ENCODE assay signal across 8 mouse cellular contexts in the genomic region with DNA sequence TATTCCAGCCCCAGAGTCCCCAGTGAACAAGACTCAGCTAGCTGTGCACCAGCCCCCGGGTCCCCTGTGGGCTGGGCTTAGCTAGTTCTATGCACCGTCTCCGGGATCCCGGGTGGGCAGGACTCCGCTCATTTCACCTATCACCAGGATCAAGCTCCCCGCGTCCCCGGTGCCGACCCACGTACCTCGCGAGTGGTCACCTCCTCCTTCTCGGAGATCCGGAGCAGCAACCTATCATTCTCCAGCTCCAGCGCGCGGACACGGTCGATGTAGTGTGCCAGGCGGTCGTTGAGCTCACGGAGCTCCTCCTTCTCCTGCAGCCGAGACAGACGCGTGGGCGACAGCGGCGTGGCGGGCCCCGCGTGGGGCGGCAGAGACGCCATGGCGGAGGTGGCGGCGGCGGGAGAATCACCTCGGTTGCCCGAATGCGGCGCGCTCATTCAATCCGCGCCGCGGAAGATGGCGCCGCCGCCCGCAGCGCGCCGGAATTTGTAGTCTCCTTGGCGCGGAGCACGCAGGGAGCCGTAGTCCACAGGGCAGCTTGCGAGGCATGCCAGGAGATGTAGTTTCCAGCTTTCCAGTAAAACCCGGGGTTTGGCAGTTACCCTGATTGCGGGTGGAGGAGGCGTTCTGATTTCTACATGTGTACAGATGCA. TPM values are rescaled to one million over a fixed set of nuclear protein-coding genes. Genes with fewer than 3 reads are reported as not detected.
A peak's percentile ranks its signal among the peaks of the same experiment; 100 is the strongest.
DNase-seq lines count a peak whose midpoint lies in the region; ATAC-seq and TF ChIP-seq lines count a peak whose summit lies in the region.

TSS of gene Lmnb2 (minus strand) at position 467 of the 656 bp plus-strand sequence.

- peak within 1 kb of the TSS; percentile 84 for H3K4me3 ChIP-seq in bone marrow macrophage, adult 2 months (ENCODE audit: insufficient read depth, low read length)
- H3K4me3 ChIP-seq in heart, embryonic 16.5 days (ENCODE audit: low read length) = peak within 1 kb of the TSS; percentile 89
- H3K4me3 ChIP-seq in liver, embryonic 15.5 days (replicated peaks) = peak within 1 kb of the TSS; percentile 73
- H3K4me3 ChIP-seq in neural tube, embryonic 12.5 days = peak within 1 kb of the TSS; percentile 87
- H3K4me3 ChIP-seq in testis, adult 2 months (ENCODE audit: control insufficient read depth, low read depth, low read length) = peak within 1 kb of the TSS; percentile 88

- ATAC-seq in erythroid progenitor cell, adult 5-6 weeks (replicated peaks; ENCODE audit: low FRiP score, poor library complexity, severe bottlenecking) = peak; percentile 50; the same call in 1 of the 2 replicates
- peak; percentile 47; the same call in 1 of the 2 replicates for ATAC-seq in heart, embryonic 16.5 days (replicated peaks; ENCODE audit: extremely low read depth, insufficient read depth, low FRiP score)
- ATAC-seq in liver, embryonic 15.5 days (ENCODE audit: insufficient read depth) = peak; percentile 24; the same call in 1 of the 2 replicates
- peak; percentile 61 for ATAC-seq in neural tube, embryonic 12.5 days (ENCODE audit: low FRiP score, low read depth)

- WGBS in heart, embryonic 16.5 days = under 1% methylated on average over 61 of the region's 61 CpGs
- WGBS in liver, embryonic 15.5 days (ENCODE audit: insufficient replicate concordance) = under 1% methylated on average over 61 of the region's 61 CpGs
- under 1% methylated on average over 61 of the region's 61 CpGs for WGBS in neural tube, embryonic 12.5 days

- H3K36me3 ChIP-seq in heart, embryonic 16.5 days (ENCODE audit: control insufficient read depth, insufficient read depth) = no peaks in the 10 kb centered on the region
- 0 out of 2 replicates have a peak, but pooled peaks cover 7% of the 10 kb centered on the region for H3K36me3 ChIP-seq in liver, embryonic 15.5 days (replicated peaks)
- peaks cover 22% of the 10 kb centered on the region for H3K36me3 ChIP-seq in neural tube, embryonic 12.5 days
- no peaks in the 10 kb centered on the region for H3K36me3 ChIP-seq in testis, adult 2 months (ENCODE audit: control insufficient read depth, insufficient read depth, low read length)

- peak within 1 kb of the TSS; percentile 89 for H3K9ac ChIP-seq in heart, embryonic 16.5 days (ENCODE audit: low read length)
- peak within 1 kb of the TSS; percentile 65 for H3K9ac ChIP-seq in liver, embryonic 15.5 days
- H3K9ac ChIP-seq in neural tube, embryonic 12.5 days = peak within 1 kb of the TSS; percentile 76

- H3K27ac ChIP-seq in bone marrow macrophage, adult 2 months (ENCODE audit: insufficient read depth, low read depth, low read length) = no peak within 1 kb of the TSS
- H3K27ac ChIP-seq in heart, embryonic 16.5 days (ENCODE audit: low read length) = peak within 1 kb of the TSS; percentile 4; the same call in 1 of the 2 replicates
- H3K27ac ChIP-seq in liver, embryonic 15.5 days (replicated peaks) = 0 out of 2 replicates have a peak within 1 kb of the TSS, but pooled peaks have one; percentile 41
- H3K27ac ChIP-seq in neural tube, embryonic 12.5 days = peak within 1 kb of the TSS; percentile 37; the same call in 1 of the 2 replicates
- no peak within 1 kb of the TSS for H3K27ac ChIP-seq in testis, adult 2 months (ENCODE audit: control insufficient read depth, insufficient read depth, low read depth, low read length)

- no peaks in the 10 kb centered on the region for H3K9me3 ChIP-seq in heart, embryonic 16.5 days (replicated peaks; ENCODE audit: control insufficient read depth, low read length)
- no peaks in the 10 kb centered on the region for H3K9me3 ChIP-seq in liver, embryonic 15.5 days (replicated peaks)
- no peaks in the 10 kb centered on the region for H3K9me3 ChIP-seq in neural tube, embryonic 12.5 days

- TF ChIP-seq POLR2A in bone marrow macrophage, adult 2 months (IDR thresholded peaks at IDR 0.05; ENCODE audit: borderline replicate concordance, low read depth, low read length) = no peak
- peak; percentile 26 for TF ChIP-seq POLR2A in testis, adult 2 months (IDR thresholded peaks at IDR 0.05; ENCODE audit: control insufficient read depth, low read depth, low read length)

- peak; percentile 36 to 40 for DNase-seq in CD8-positive naive resting alpha-beta T cell, adult 2 months (ENCODE audit: low read depth in 2 of 2, low spot score in 2 of 2)
- DNase-seq in kidney, postnatal 36 days = peak; percentile 77 to 87

- no peak for TF ChIP-seq CTCF in bone marrow macrophage, adult 2 months (IDR thresholded peaks at IDR 0.05; ENCODE audit: low read depth, low read length)
- TF ChIP-seq CTCF in testis, adult 2 months (IDR thresholded peaks at IDR 0.05; ENCODE audit: control insufficient read depth, insufficient read depth, insufficient replicate concordance, low read depth, low read length) = no peak

- peak within 1 kb of the TSS; percentile 93 for H3K4me2 ChIP-seq in heart, embryonic 16.5 days (ENCODE audit: low read depth, low read length)
- peak within 1 kb of the TSS; percentile 86 for H3K4me2 ChIP-seq in liver, embryonic 15.5 days
- H3K4me2 ChIP-seq in neural tube, embryonic 12.5 days (replicated peaks) = peak within 1 kb of the TSS; percentile 99

- no peaks in the 10 kb centered on the region for H3K27me3 ChIP-seq in heart, embryonic 16.5 days (ENCODE audit: control insufficient read depth, insufficient read depth, low read length)
- H3K27me3 ChIP-seq in liver, embryonic 15.5 days = peaks cover 54% of the 10 kb centered on the region
- no peaks in the 10 kb centered on the region for H3K27me3 ChIP-seq in neural tube, embryonic 12.5 days (replicated peaks)
- H3K27me3 ChIP-seq in testis, adult 2 months (ENCODE audit: control insufficient read depth, insufficient read depth, low read length) = no peaks in the 10 kb centered on the region; the same call in 1 of the 2 replicates

- H3K4me1 ChIP-seq in bone marrow macrophage, adult 2 months (ENCODE audit: control insufficient read depth, insufficient read depth, low read length) = peaks cover 3% of the 10 kb centered on the region; the same call in 1 of the 2 replicates
- peaks cover 23% of the 10 kb centered on the region for H3K4me1 ChIP-seq in heart, embryonic 16.5 days (ENCODE audit: control insufficient read depth, insufficient read depth, low read length)
- H3K4me1 ChIP-seq in liver, embryonic 15.5 days (replicated peaks) = peaks cover 63% of the 10 kb centered on the region
- peaks cover 24% of the 10 kb centered on the region for H3K4me1 ChIP-seq in neural tube, embryonic 12.5 days
- peaks cover 10% of the 10 kb centered on the region for H3K4me1 ChIP-seq in testis, adult 2 months (ENCODE audit: control insufficient read depth, insufficient read depth, low read length)

RNA-seq across cellular contexts. Expression of gene Lmnb2, which starts in this region (rescaled TPM):
- polyA plus RNA-seq in bone marrow macrophage, adult 2 months (2012; ENCODE audit: insufficient read depth, insufficient read length, missing spikeins) = 18.9 and 19.5 TPM in 2 replicates
- total RNA-seq in erythroid progenitor cell, adult 5-6 weeks (2015; ENCODE audit: low replicate concordance) = 0.36 and 1.3 TPM in 2 replicates
- 7.3 and 9.0 TPM in 2 replicates for total RNA-seq in erythroid progenitor cell, adult 5-6 weeks (2017; ENCODE audit: low replicate concordance)
- 27.5 and 30.0 TPM in 2 replicates for polyA plus RNA-seq in heart, embryonic 16.5 days (2015; fragmentation: Nextera tagmentation; extraction: Ambion mirVana)
- 11.0 and 12.4 TPM in 2 replicates for polyA plus RNA-seq in liver, embryonic 15.5 days (2015; fragmentation: Nextera tagmentation; extraction: Ambion mirVana)
- polyA plus RNA-seq in neural tube, embryonic 12.5 days (2016; fragmentation: Nextera tagmentation; extraction: Ambion mirVana) = 57.1 and 61.3 TPM in 2 replicates
- 177 TPM in 2 replicates for polyA plus RNA-seq in testis, adult 2 months (2012; rRNA removed)

Comparison
In these comparisons a context has a peak if more than half of its experiments do, and no peak if none do; other contexts are left out.
1. H3K27ac ChIP-seq: peak in heart, embryonic 16.5 days (single experiment), liver, embryonic 15.5 days (single experiment) and neural tube, embryonic 12.5 days (single experiment); none in bone marrow macrophage, adult 2 months (single experiment) and testis, adult 2 months (single experiment).
2. Peak in every context shown above with its lines, with median percentiles within 50 percentile points of each other: H3K4me3 ChIP-seq, ATAC-seq, H3K4me2 ChIP-seq and H3K9ac ChIP-seq.